Mouse (Mus musculus): ENCODE measurements around the gene Plcd4. TPM values are rescaled to one million over a fixed set of nuclear protein-coding genes. Genes with fewer than 3 reads are reported as not detected.

Plcd4 gene
- total RNA-seq, 2 experiments from 2014 or later = 17.2 to 17.5 TPM

- no peak for DNase-seq (ENCODE audit: extremely low spot score in 1 of 2, low spot score in 1 of 2)
Observed at GRCm38 (mm10) chr1:74594434-74594833, 51.7 kb downstream of the Plcd4 start.

DNA sequence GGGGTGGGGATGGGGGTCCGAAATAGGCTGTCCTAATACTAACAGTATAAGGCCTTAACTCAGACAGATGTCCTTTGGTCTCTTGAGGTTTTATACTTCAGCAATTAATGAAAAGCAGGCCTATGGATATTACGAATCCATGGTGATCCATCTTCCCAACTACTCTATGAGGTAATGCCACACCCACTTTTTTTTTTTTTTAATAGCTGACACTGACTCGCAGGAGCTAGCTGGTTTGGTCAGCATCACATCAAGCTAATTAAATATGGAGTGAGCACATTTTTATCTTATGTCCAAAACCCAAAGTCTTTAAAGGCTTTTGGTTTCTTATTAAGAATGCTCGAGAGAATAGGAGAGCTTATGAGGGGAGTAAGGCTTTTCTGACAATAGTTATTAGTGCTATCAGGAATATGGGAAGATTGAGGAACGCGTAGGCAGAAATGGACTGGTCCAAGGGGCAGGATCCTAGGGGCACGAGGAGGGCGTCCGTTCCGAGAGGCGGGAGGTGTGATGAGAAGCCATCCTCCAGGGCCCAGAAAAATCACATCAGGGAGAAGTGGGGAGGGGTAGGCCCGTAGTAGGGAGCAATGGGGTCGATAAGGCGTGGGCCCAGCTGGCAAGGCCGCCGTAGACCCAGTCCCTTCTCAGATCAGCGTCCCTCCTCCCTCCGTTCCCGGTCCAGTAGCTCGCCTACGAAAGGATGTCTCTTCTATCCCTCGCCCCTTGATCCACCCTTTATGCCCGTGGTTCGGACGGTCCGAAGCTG is 58.0 kb downstream of the Plcd4 start:
- no peak for DNase-seq (ENCODE audit: extremely low spot score in 1 of 2, low spot score in 1 of 2)

- DNase-seq (ENCODE audit: extremely low spot score in 1 of 2, low spot score in 1 of 2) = peak; percentile 75 to 79
Observed at GRCm38 (mm10) chr1:74601267-74601962, 58.7 kb downstream of the Plcd4 start, which contains the start of the genes Rnf25 and Stk36. Gene Rnf25, minus strand, starts transcription at chr1:74601397. Gene Stk36, plus strand, starts transcription at chr1:74601445.

Small RNAs within 50 kb of the gene (microRNA-seq; reads per million reads assigned to microRNA genes)
- 0 reads per million in 2 experiments for gene Gm25035

Other genes starting within 250 kb of the Plcd4 start
- 10 to 100 TPM; 28.3 to 28.7 TPM for gene Tmbim1, start 237.3 kb upstream of the Plcd4 start, total RNA-seq (2021)
- 1 to 10 TPM; 1.0 to 1.1 TPM for gene Catip, start 180.8 kb upstream of the Plcd4 start, total RNA-seq (2021)
- gene Slc11a1, start 167.7 kb upstream of the Plcd4 start, total RNA-seq (2021) = 1 to 10 TPM; 1.7 to 4.2 TPM
- 10 to 100 TPM; 32.2 to 34.1 TPM for gene Ctdsp1, start 151.4 kb upstream of the Plcd4 start, total RNA-seq (2021)
- gene Vil1, start 133.5 kb upstream of the Plcd4 start, total RNA-seq (2021) = 1 to 10 TPM in 1 of 2 experiments, under 1 TPM in 1; 0.52 to 1.1 TPM
- 10 to 100 TPM; 26.9 to 27.4 TPM for gene Cnot9, start 36.8 kb upstream of the Plcd4 start, total RNA-seq (2021)
- 10 to 100 TPM; 22.3 to 23.4 TPM for gene Usp37, start 1.4 kb downstream of the Plcd4 start, total RNA-seq (2021)
- 10 to 100 TPM; 23.2 to 28.8 TPM for gene Zfp142, start 45.4 kb downstream of the Plcd4 start, total RNA-seq (2021)
- gene Bcs1l, start 45.4 kb downstream of the Plcd4 start, total RNA-seq (2021) = 10 to 100 TPM; 25.2 to 26.4 TPM
- gene Rnf25, start 58.5 kb downstream of the Plcd4 start, total RNA-seq (2021) = 10 to 100 TPM; 52.4 to 58.8 TPM
- gene Stk36, start 58.6 kb downstream of the Plcd4 start, total RNA-seq (2021) = 1 to 10 TPM; 3.5 to 7.4 TPM
- gene Ttll4, start 118.9 kb downstream of the Plcd4 start, total RNA-seq (2021) = 10 to 100 TPM; 20.3 to 26.7 TPM
- gene Cyp27a1, start 170.7 kb downstream of the Plcd4 start, total RNA-seq (2021) = 1 to 10 TPM; 2.5 to 2.9 TPM
- gene Prkag3, start 206.3 kb downstream of the Plcd4 start, total RNA-seq (2021) = not detected
- under 1 TPM in 1 of 2 experiments, not detected in 1; 0.37 TPM for gene Wnt6, start 229.0 kb downstream of the Plcd4 start, total RNA-seq (2021)
- 1 to 10 TPM; 2.0 to 2.2 TPM for gene Wnt10a, start 248.6 kb downstream of the Plcd4 start, total RNA-seq (2021)